Mouse (Mus musculus): Measurements from ENCODE around the gene Gucy2f. TPM values are rescaled to one million over a fixed set of nuclear protein-coding genes. Genes with fewer than 3 reads are reported as not detected.

The Gucy2f gene
- polyA plus RNA-seq (2021; fragmentation: Nextera tagmentation): 0.06 TPM in 2 replicates
- long read RNA-seq, experiment 1: 0 reads
- long read RNA-seq, experiment 2: 0 reads

DNA sequence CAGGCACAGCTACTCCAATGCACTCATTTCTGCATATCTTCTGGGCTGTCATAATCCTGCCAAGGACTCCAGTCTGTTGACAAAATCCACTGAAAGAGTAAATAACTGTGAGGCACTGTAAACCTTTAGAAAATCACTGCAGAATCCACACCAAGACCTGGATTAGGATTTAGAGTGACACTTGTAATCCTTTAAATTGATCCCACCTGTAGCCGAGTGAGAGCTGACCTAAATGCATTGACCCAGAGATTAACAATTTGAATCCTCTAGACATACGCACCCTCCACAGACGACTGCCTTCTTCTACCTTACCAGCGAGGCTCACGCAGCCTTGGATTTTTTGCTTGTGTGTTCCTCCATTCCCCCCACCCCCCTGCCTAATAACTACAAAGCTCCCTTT lies at the start of gene Gucy2f:
TSS of gene Gucy2f (minus strand) at position 101 of the 400 bp plus-strand sequence.

DNA sequence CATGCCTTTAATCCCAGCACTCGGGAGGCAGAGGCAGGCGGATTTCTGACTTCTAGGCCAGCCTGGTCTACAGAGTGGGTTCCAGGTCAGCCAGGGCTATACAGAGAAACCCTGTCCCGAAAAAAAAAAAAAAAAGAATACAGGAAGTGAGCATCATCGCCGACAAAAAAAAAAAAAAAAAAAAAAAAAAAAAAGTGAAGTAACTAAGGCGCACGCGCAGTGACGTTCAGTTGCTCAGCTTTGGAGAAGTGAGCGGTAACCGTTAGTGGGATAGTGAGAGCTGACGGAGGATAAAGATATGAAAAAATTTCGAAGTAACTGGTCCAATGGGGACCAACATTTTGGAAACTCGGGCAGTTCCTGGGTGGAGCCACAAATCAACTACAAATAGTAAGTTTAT lies 29.8 kb upstream of the Gucy2f start, which contains the start of gene Nxt2:
TSS of gene Nxt2 (plus strand) at position 229 of the 400 bp plus-strand sequence.

Other genes with a start within 250 kb of the Gucy2f start
- gene Nxt2, start 29.8 kb upstream of the Gucy2f start, polyA plus RNA-seq (2021; fragmentation: Nextera tagmentation): 38.0 and 41.2 TPM in 2 replicates
- 7.8 and 8.0 TPM in 2 replicates for gene Kcne1l, start 109.4 kb upstream of the Gucy2f start, polyA plus RNA-seq (2021; fragmentation: Nextera tagmentation)
- gene Acsl4, start 193.6 kb upstream of the Gucy2f start, polyA plus RNA-seq (2021; fragmentation: Nextera tagmentation): 29.2 and 39.0 TPM in 2 replicates

Data from layer of hippocampus, adult 6 months (tissue).